Comparison of ENCODE assay signal across 8 mouse cellular contexts in the genomic region with DNA sequence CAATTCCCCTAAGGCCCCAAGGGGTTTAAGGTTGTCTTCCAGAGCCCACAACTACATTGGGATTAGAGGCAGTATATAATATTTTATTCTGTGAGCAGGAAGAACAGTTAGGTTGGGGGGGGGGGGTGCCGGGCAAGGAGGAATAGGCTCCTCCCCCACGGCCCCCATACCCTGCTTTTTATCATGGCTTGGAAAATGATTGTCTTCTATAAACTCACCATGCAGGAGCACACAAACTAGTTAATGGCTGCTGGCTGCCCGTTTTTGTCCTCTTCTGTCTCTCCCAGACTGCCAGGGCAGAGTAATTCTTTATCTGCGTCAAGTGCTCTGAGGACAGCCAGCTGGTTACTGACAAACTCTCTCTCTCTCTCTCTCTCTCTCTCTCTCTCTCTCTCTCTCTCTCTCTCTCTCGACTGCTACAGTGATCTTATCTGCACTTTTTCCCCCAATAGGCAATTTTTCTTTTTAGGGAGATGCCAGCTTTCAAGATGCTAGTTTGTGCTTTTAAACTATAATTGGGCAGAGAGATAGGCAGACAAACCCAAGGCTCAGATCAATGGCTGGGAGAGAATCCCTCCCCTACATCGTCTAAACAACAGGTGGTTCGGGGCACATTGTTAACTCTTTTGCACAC. TPM values are rescaled to one million over a fixed set of nuclear protein-coding genes. Genes with fewer than 3 reads are reported as not detected.
DNase-seq lines count a peak whose midpoint lies in the region; ATAC-seq lines count a peak whose summit lies in the region.

No protein-coding gene starts in this region.

- peaks cover 16% of the 10 kb centered on the region for H3K4me1 ChIP-seq in embryonic facial prominence, embryonic 12.5 days
- H3K4me1 ChIP-seq in hindbrain, embryonic 15.5 days (replicated peaks) = peaks cover 24% of the 10 kb centered on the region
- peaks cover 27% of the 10 kb centered on the region for H3K4me1 ChIP-seq in midbrain, embryonic 15.5 days

- no peak for ATAC-seq in embryonic facial prominence, embryonic 12.5 days (ENCODE audit: insufficient number of reproducible peaks, insufficient read depth, low FRiP score, low TSS enrichment)
- ATAC-seq in hindbrain, embryonic 15.5 days (ENCODE audit: low FRiP score, low read depth) = no peak
- ATAC-seq in midbrain, embryonic 15.5 days (replicated peaks) = no peak
- ATAC-seq in granulocyte monocyte progenitor cell, adult 5-6 weeks (replicated peaks; ENCODE audit: poor library complexity, severe bottlenecking) = no peak

- no peak overlapping the region for H3K27ac ChIP-seq in embryonic facial prominence, embryonic 12.5 days
- H3K27ac ChIP-seq in hindbrain, embryonic 15.5 days (replicated peaks) = no peak overlapping the region; the same call in 1 of the 2 replicates
- 0 out of 2 replicates have a peak overlapping the region, but pooled peaks have one; percentile 87 for H3K27ac ChIP-seq in midbrain, embryonic 15.5 days

- H3K27me3 ChIP-seq in embryonic facial prominence, embryonic 12.5 days = no peaks in the 10 kb centered on the region
- no peaks in the 10 kb centered on the region for H3K27me3 ChIP-seq in hindbrain, embryonic 15.5 days
- 0 out of 2 replicates have a peak, but pooled peaks cover 4% of the 10 kb centered on the region for H3K27me3 ChIP-seq in midbrain, embryonic 15.5 days (replicated peaks)

- peak overlapping the region; percentile 86 for H3K4me2 ChIP-seq in embryonic facial prominence, embryonic 12.5 days (replicated peaks)
- peak overlapping the region; percentile 90 for H3K4me2 ChIP-seq in hindbrain, embryonic 15.5 days
- peak overlapping the region; percentile 68 for H3K4me2 ChIP-seq in midbrain, embryonic 15.5 days

- H3K36me3 ChIP-seq in embryonic facial prominence, embryonic 12.5 days = no peaks in the 10 kb centered on the region
- no peaks in the 10 kb centered on the region for H3K36me3 ChIP-seq in hindbrain, embryonic 15.5 days
- H3K36me3 ChIP-seq in midbrain, embryonic 15.5 days (replicated peaks) = no peaks in the 10 kb centered on the region

- peak; percentile 25 for DNase-seq in kidney, postnatal 10 days
- DNase-seq in kidney, postnatal 14 days = no peak
- DNase-seq in testis, postnatal 14 days (ENCODE audit: low spot score) = no peak
- DNase-seq in urinary bladder, postnatal 36 days (ENCODE audit: low spot score in 2 of 2) = no peak

- H3K9ac ChIP-seq in embryonic facial prominence, embryonic 12.5 days = no peak overlapping the region
- peak overlapping the region; percentile 86; the same call in 1 of the 2 replicates for H3K9ac ChIP-seq in hindbrain, embryonic 15.5 days
- H3K9ac ChIP-seq in midbrain, embryonic 15.5 days = peak overlapping the region; percentile 92; the same call in 1 of the 2 replicates

- 23% methylated on average over 7 of the region's 7 CpGs for WGBS in embryonic facial prominence, embryonic 12.5 days
- 7% methylated on average over 7 of the region's 7 CpGs for WGBS in hindbrain, embryonic 15.5 days
- 13% methylated on average over 7 of the region's 7 CpGs for WGBS in midbrain, embryonic 15.5 days

- H3K4me3 ChIP-seq in embryonic facial prominence, embryonic 12.5 days = peak overlapping the region; percentile 71
- H3K4me3 ChIP-seq in hindbrain, embryonic 15.5 days = peak overlapping the region; percentile 85
- peak overlapping the region; percentile 89 for H3K4me3 ChIP-seq in midbrain, embryonic 15.5 days

- H3K9me3 ChIP-seq in embryonic facial prominence, embryonic 12.5 days = no peaks in the 10 kb centered on the region
- no peaks in the 10 kb centered on the region for H3K9me3 ChIP-seq in hindbrain, embryonic 15.5 days
- H3K9me3 ChIP-seq in midbrain, embryonic 15.5 days = no peaks in the 10 kb centered on the region

RNA-seq across cellular contexts. Expression of a gene that starts 1.1 kb away (rescaled TPM):
- polyA plus RNA-seq in embryonic facial prominence, embryonic 12.5 days (2016; fragmentation: Nextera tagmentation; extraction: Ambion mirVana) = 13.2 TPM in 2 replicates
- polyA plus RNA-seq in hindbrain, embryonic 15.5 days (2015; fragmentation: Nextera tagmentation; extraction: Ambion mirVana) = 16.4 and 19.3 TPM in 2 replicates
- 13.2 and 13.6 TPM in 2 replicates for polyA plus RNA-seq in midbrain, embryonic 15.5 days (2015; fragmentation: Nextera tagmentation; extraction: Ambion mirVana)
- 23.7 and 38.7 TPM in 2 replicates for total RNA-seq in granulocyte monocyte progenitor cell, adult 5-6 weeks (2014; fragmentation: Nextera tagmentation)
- total RNA-seq in granulocyte monocyte progenitor cell, adult 5-6 weeks (2017) = 4.4 and 7.5 TPM in 2 replicates
